Mouse (Mus musculus): ENCODE measurements at regions not wholly inside any gene's neighbourhood (a gene's known extent, or its start where the extent isn't known, plus 50 kb on each side); places are given as distances from the start of the nearest gene placed in this dataset.

DNA sequence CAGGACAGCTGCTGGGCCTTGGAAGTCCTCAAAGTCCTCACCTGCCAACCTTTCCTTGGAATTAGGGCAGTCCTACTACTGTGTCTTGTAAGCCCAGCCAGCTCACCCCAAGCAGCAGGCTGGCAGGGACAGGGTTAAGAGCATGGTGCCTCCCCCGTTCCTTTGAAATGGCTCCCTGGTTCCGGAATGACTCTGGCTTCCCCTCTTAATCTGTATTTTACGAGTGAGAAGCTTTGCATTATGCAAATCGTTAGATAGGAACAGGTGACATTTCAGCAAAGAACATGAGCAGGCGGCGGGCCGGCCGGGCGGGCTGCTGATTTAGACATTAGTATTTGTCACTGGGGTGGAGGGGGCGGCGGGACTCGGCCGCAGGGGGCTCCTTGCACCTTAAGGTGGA is 95.1 kb downstream of the Fam53a start:
- Histone ChIP-seq H3K4me2 (ENCODE audit: low read depth, low read length) (peak overlapping the region; percentile 32; the same call in 1 of the 2 replicates), H3K9me3 (replicated peaks; ENCODE audit: control insufficient read depth, low read length) (no peaks in the 10 kb centered on the region), H3K4me1 (ENCODE audit: control insufficient read depth, insufficient read depth, low read length) (0 out of 2 replicates have a peak, but pooled peaks cover 6% of the 10 kb centered on the region), H3K9ac (ENCODE audit: low read length) (no peak overlapping the region), H3K4me3 (replicated peaks; ENCODE audit: low read length) (peak overlapping the region; percentile 22; the same call in 1 of the 2 replicates), H3K27me3 (ENCODE audit: control insufficient read depth, insufficient read depth, low read length) (peaks cover 11% of the 10 kb centered on the region), H3K27ac (ENCODE audit: low read length) (no peak overlapping the region), H3K36me3 (ENCODE audit: control insufficient read depth, insufficient read depth, low read length) (no peaks in the 10 kb centered on the region)
- 11% methylated on average over 13 of the region's 13 CpGs for WGBS
- no peak for ATAC-seq (ENCODE audit: insufficient read depth, low FRiP score)

DNA sequence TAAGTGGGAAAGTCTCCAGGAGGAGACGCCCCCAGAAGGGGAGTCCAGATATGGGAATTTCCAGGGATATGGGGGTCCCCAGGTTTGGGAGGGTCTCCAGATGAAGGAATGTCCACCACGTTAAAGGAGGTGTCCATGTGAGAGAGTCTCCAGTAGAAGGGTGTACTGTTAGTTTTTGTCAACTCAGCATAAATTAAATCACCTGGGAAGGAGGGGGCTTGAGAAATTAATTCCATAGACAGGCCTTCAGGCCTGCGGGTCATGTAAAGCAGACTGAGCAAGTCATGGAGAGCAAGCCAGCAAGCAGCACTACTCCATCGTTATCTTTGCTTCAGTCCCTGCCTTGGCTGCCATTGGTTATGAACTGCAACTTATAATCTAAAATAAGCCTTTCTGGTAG is 96.2 kb downstream of the Fam53a start:
- ATAC-seq (ENCODE audit: insufficient read depth, low FRiP score): no peak
- WGBS: 92% methylated on average over 4 of the region's 4 CpGs
- H3K27ac ChIP-seq (ENCODE audit: low read length): no peak overlapping the region
- H3K36me3 ChIP-seq (ENCODE audit: control insufficient read depth, insufficient read depth, low read length): no peaks in the 10 kb centered on the region
- 0 out of 2 replicates have a peak, but pooled peaks cover 6% of the 10 kb centered on the region for H3K4me1 ChIP-seq (ENCODE audit: control insufficient read depth, insufficient read depth, low read length)
- H3K4me2 ChIP-seq (ENCODE audit: low read depth, low read length): no peak overlapping the region
- H3K27me3 ChIP-seq (ENCODE audit: control insufficient read depth, insufficient read depth, low read length): peaks cover 8% of the 10 kb centered on the region
- H3K9ac ChIP-seq (ENCODE audit: low read length): no peak overlapping the region
- H3K9me3 ChIP-seq (replicated peaks; ENCODE audit: control insufficient read depth, low read length): no peaks in the 10 kb centered on the region
- H3K4me3 ChIP-seq (replicated peaks; ENCODE audit: low read length): no peak overlapping the region

DNA sequence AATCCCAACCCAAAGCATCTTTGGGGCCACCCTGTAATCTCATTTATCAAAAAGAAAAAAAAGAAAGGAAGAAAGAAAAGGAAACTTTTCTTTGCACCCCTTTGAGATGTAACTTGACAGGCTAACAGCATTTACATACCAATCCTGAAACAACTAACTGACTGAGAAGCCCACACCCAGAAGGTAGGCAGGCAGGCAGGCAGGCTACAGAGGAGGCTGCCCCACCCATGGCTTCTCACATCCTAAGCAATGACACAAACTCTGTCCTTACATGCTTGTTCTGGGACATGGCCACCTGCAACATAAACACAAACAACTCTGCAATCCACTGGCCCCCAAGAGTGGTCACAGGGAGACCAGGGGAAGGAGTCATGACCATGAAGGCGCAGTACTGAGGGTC is 97.5 kb upstream of the Nkx1-1 start:
- Histone ChIP-seq H3K9me3 (replicated peaks; ENCODE audit: control insufficient read depth, low read length) (no peaks in the 10 kb centered on the region), H3K4me2 (ENCODE audit: low read depth, low read length) (no peak overlapping the region), H3K27ac (ENCODE audit: low read length) (no peak overlapping the region), H3K36me3 (ENCODE audit: control insufficient read depth, insufficient read depth, low read length) (no peaks in the 10 kb centered on the region), H3K27me3 (ENCODE audit: control insufficient read depth, insufficient read depth, low read length) (peaks cover 8% of the 10 kb centered on the region), H3K4me3 (replicated peaks; ENCODE audit: low read length) (no peak overlapping the region), H3K9ac (ENCODE audit: low read length) (no peak overlapping the region), H3K4me1 (ENCODE audit: control insufficient read depth, insufficient read depth, low read length) (0 out of 2 replicates have a peak, but pooled peaks cover 6% of the 10 kb centered on the region)
- 97% methylated on average over 1 of the region's 1 CpGs for WGBS
- no peak for ATAC-seq (ENCODE audit: insufficient read depth, low FRiP score)

DNA sequence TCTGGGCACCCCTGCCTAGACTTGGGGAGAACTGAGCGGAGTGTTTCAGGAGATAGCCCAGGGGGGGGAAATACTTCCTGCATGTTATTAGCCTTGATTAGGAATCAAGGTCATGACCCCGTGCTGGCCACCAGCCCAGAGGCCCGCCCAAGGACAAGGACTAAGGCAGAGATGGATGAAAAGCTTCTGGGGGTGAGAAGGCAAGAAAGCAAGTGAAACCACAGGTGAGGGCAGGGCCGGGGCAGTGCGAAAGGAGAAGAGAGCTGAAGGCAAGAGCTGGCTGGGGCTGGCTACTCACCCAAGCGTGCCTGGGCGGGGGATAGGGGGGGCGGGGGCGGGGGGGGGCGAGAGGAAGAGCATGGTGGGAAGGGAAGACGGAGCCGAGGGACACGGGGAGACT is 96.0 kb upstream of the Nkx1-1 start:
- no peak overlapping the region for H3K27ac ChIP-seq (ENCODE audit: low read length)
- 16% methylated on average over 12 of the region's 13 CpGs for WGBS
- H3K9ac ChIP-seq (ENCODE audit: low read length): no peak overlapping the region
- no peaks in the 10 kb centered on the region for H3K36me3 ChIP-seq (ENCODE audit: control insufficient read depth, insufficient read depth, low read length)
- no peak overlapping the region for H3K4me3 ChIP-seq (replicated peaks; ENCODE audit: low read length)
- H3K4me1 ChIP-seq (ENCODE audit: control insufficient read depth, insufficient read depth, low read length): 0 out of 2 replicates have a peak, but pooled peaks cover 6% of the 10 kb centered on the region
- no peak for ATAC-seq (ENCODE audit: insufficient read depth, low FRiP score)
- H3K9me3 ChIP-seq (replicated peaks; ENCODE audit: control insufficient read depth, low read length): no peaks in the 10 kb centered on the region
- peak overlapping the region; percentile 13; the same call in 1 of the 2 replicates for H3K4me2 ChIP-seq (ENCODE audit: low read depth, low read length)
- peaks cover 8% of the 10 kb centered on the region for H3K27me3 ChIP-seq (ENCODE audit: control insufficient read depth, insufficient read depth, low read length)

DNA sequence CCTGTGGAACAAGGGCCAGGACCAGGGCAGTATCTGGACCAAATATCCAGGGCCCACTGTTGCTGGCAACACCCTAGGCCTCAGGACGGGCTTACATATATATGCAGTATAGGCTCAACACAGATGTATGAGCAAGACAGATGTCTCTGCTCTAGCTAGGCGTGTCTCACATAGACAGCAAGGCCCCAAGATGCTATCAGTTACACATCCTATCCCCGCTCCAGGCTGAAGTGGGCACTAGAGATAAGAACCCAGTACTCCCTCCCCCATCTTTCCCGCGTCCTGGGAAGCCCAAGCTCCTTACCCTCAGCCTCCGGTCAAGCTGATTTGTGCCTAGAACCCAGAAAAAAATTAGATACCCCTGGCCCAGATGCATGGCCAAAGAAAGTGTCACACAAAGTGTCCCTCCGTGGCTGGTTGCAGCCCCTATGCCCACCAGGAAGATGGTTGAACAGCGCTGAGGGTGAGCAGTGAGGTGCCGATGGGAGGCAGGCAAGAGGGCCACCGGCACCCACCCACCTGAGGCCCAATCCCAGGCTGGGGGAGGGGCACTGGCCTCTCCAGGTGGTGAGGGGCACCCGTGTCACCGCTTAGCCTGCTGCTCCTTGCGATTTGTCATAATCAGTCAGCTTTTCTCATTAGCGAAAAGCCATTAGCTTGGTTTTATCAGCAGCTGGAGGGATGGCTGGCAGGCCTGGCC is 95.3 kb upstream of the Nkx1-1 start:
- peaks cover 3% of the 10 kb centered on the region for H3K27me3 ChIP-seq (ENCODE audit: control insufficient read depth, insufficient read depth, low read length)
- H3K4me2 ChIP-seq (ENCODE audit: low read depth, low read length): no peak overlapping the region
- H3K4me3 ChIP-seq (replicated peaks; ENCODE audit: low read length): no peak overlapping the region
- no peaks in the 10 kb centered on the region for H3K9me3 ChIP-seq (replicated peaks; ENCODE audit: control insufficient read depth, low read length)
- WGBS: 39% methylated on average over 14 of the region's 14 CpGs
- H3K27ac ChIP-seq (ENCODE audit: low read length): no peak overlapping the region
- peak; percentile 45; the same call in 1 of the 2 replicates for ATAC-seq (ENCODE audit: insufficient read depth, low FRiP score)
- H3K4me1 ChIP-seq (ENCODE audit: control insufficient read depth, insufficient read depth, low read length): 0 out of 2 replicates have a peak, but pooled peaks cover 6% of the 10 kb centered on the region
- H3K36me3 ChIP-seq (ENCODE audit: control insufficient read depth, insufficient read depth, low read length): no peaks in the 10 kb centered on the region
- no peak overlapping the region for H3K9ac ChIP-seq (ENCODE audit: low read length)

DNA sequence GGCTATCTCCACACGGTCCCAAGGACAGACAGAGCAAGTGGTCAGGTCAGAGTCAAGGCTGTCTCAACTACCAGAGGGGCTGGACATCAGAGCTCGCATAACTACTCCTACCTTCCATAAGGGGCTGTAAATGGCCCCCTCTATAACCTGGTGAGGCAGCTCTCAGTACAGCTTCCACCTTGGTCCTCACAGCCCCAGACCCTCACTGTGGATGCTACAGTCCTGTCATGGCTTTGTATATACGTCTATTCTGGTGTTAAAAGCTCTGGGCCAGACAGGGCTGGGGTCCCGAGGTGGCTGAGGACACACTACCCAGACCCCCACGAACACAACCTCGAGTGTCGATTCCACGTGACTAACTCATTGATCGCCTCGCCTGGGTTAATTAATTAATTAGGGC is 94.0 kb upstream of the Nkx1-1 start:
- H3K4me2 ChIP-seq (ENCODE audit: low read depth, low read length): no peak overlapping the region
- no peaks in the 10 kb centered on the region for H3K9me3 ChIP-seq (replicated peaks; ENCODE audit: control insufficient read depth, low read length)
- no peak overlapping the region for H3K4me3 ChIP-seq (replicated peaks; ENCODE audit: low read length)
- 70% methylated on average over 10 of the region's 10 CpGs for WGBS
- ATAC-seq (ENCODE audit: insufficient read depth, low FRiP score): no peak
- no peaks in the 10 kb centered on the region for H3K36me3 ChIP-seq (ENCODE audit: control insufficient read depth, insufficient read depth, low read length)
- H3K9ac ChIP-seq (ENCODE audit: low read length): no peak overlapping the region
- H3K27me3 ChIP-seq (ENCODE audit: control insufficient read depth, insufficient read depth, low read length): no peaks in the 10 kb centered on the region
- 0 out of 2 replicates have a peak, but pooled peaks cover 6% of the 10 kb centered on the region for H3K4me1 ChIP-seq (ENCODE audit: control insufficient read depth, insufficient read depth, low read length)
- no peak overlapping the region for H3K27ac ChIP-seq (ENCODE audit: low read length)

DNA sequence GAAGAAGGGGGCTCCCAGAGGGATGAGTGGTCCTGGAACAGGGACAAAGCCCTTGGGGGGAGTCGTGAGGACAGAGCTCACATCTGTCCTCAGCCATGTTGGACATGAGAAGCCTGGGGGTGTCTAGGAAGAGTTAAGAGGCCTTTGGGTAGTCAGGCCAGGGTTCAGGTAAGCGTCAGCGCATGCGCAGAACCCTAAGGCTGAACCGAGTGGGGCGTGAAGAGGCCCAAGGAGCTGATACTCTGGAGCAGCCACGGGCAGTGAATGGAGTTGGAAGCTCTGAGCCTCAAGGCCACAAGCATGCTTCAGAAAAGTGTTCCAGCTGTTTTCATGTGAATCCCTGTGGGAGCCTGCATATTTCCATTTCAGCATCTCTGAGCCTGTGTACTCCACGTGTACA is 93.5 kb upstream of the Nkx1-1 start:
- 73% methylated on average over 8 of the region's 8 CpGs for WGBS
- no peak for ATAC-seq (ENCODE audit: insufficient read depth, low FRiP score)
- no peaks in the 10 kb centered on the region for H3K27me3 ChIP-seq (ENCODE audit: control insufficient read depth, insufficient read depth, low read length)
- H3K27ac ChIP-seq (ENCODE audit: low read length): no peak overlapping the region
- H3K9me3 ChIP-seq (replicated peaks; ENCODE audit: control insufficient read depth, low read length): no peaks in the 10 kb centered on the region
- H3K36me3 ChIP-seq (ENCODE audit: control insufficient read depth, insufficient read depth, low read length): no peaks in the 10 kb centered on the region
- no peak overlapping the region for H3K4me2 ChIP-seq (ENCODE audit: low read depth, low read length)
- no peak overlapping the region for H3K9ac ChIP-seq (ENCODE audit: low read length)
- H3K4me3 ChIP-seq (replicated peaks; ENCODE audit: low read length): no peak overlapping the region
- 0 out of 2 replicates have a peak, but pooled peaks cover 6% of the 10 kb centered on the region for H3K4me1 ChIP-seq (ENCODE audit: control insufficient read depth, insufficient read depth, low read length)

DNA sequence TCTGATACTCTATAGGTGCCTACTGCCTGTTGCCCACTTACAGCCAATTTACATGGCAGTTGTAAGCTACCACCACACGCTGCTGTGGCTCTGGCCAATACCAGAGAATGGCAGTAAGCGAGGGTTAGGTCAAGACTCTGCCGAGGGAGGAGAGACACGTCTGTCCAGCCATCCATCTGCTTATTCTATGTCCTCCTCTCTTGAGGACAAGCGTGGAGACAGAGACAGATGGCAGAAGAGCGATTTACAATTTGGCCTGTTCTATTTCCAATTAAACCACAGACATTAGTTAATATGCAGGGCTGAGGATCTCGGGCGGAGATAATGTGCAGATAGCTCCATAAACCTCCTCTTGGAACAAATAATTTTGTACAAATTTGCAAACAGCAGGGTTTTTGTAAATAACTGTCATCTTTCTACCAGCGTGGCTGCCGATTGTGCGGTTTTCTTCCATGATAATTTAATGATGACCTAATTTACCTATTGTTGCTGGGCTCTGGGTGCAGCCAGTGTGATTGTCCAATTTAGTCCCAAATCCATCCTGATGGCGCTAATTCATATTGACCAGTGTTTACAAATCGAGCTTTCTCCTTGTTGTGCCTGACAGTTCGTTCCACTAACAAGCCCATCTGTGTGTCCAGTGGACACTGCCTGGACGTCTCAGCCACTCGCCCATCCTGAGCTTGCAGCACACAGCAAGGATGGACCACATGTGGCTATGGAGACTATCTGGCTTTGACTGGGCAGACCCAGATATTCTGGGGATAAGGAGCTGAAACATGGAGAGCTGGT is 88.4 kb upstream of the Nkx1-1 start:
- no peaks in the 10 kb centered on the region for H3K9me3 ChIP-seq (replicated peaks; ENCODE audit: control insufficient read depth, low read length)
- no peak overlapping the region for H3K4me3 ChIP-seq (replicated peaks; ENCODE audit: low read length)
- WGBS: 81% methylated on average over 16 of the region's 16 CpGs
- no peaks in the 10 kb centered on the region for H3K36me3 ChIP-seq (ENCODE audit: control insufficient read depth, insufficient read depth, low read length)
- no peaks in the 10 kb centered on the region for H3K4me1 ChIP-seq (ENCODE audit: control insufficient read depth, insufficient read depth, low read length)
- no peak overlapping the region for H3K4me2 ChIP-seq (ENCODE audit: low read depth, low read length)
- ATAC-seq (ENCODE audit: insufficient read depth, low FRiP score): no peak
- H3K27me3 ChIP-seq (ENCODE audit: control insufficient read depth, insufficient read depth, low read length): no peaks in the 10 kb centered on the region
- H3K27ac ChIP-seq (ENCODE audit: low read length): no peak overlapping the region
- H3K9ac ChIP-seq (ENCODE audit: low read length): no peak overlapping the region

DNA sequence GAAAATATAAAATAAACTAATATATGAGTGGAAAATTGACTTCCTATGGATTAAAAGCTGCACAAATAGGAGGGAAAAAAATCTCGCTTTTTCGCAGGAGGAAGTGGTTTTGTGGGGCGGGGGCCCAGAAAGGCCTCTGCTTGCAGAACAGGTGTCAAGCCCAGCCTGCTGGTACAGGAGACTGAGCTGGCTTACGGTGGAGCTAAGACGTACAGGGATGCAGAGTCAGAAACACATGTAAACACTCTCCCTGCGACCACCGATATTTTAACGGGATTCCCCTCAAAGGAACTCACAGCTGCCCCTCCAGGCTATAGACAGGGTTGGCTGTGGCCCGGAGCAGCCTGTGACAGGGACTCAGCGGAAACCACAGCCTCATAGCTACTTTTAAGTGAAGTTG is 87.1 kb upstream of the Nkx1-1 start:
- 61% methylated on average over 10 of the region's 10 CpGs for WGBS
- no peak overlapping the region for H3K9ac ChIP-seq (ENCODE audit: low read length)
- H3K27me3 ChIP-seq (ENCODE audit: control insufficient read depth, insufficient read depth, low read length): no peaks in the 10 kb centered on the region
- no peak overlapping the region for H3K27ac ChIP-seq (ENCODE audit: low read length)
- no peak overlapping the region for H3K4me2 ChIP-seq (ENCODE audit: low read depth, low read length)
- H3K4me3 ChIP-seq (replicated peaks; ENCODE audit: low read length): no peak overlapping the region
- no peaks in the 10 kb centered on the region for H3K4me1 ChIP-seq (ENCODE audit: control insufficient read depth, insufficient read depth, low read length)
- no peak for ATAC-seq (ENCODE audit: insufficient read depth, low FRiP score)
- no peaks in the 10 kb centered on the region for H3K36me3 ChIP-seq (ENCODE audit: control insufficient read depth, insufficient read depth, low read length)
- no peaks in the 10 kb centered on the region for H3K9me3 ChIP-seq (replicated peaks; ENCODE audit: control insufficient read depth, low read length)

All from stomach, embryonic 16.5 days (tissue).